Mouse (Mus musculus): ENCODE results near the gene Ccdc136. TPM values are rescaled to one million over a fixed set of nuclear protein-coding genes. Genes with fewer than 3 reads are reported as not detected.

Gene Ccdc136
- polyA plus RNA-seq, 1 experiment from 2014 or later, result 30.3 TPM

DNA sequence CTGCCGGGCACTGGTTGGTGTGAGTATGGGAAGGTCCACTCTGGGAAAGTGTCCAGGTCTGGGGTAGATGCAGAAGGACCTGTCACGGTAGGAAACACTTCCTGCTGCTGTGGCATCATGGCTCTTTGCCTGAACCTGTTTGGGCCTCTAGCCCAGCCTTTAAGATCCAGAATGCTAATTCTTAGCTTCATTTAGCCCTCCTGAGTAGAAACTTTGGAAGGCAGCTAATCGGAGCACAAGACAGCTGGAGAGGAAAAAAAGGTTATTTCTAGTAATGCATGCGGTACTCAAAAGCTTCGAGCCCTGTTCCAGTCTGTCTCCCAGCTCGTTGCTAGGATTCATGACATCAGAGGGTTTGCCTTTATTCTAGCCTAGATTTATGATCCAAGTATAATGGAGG lies 10.3 kb downstream of the Ccdc136 start:
- no peaks in the 10 kb centered on the region for H3K27me3 ChIP-seq (ENCODE audit: control insufficient read depth, insufficient read depth, low read length)
- 79% methylated on average over 6 of the region's 6 CpGs for WGBS
- H3K27ac ChIP-seq (ENCODE audit: low read depth, low read length), result no peak overlapping the region
- 0 out of 2 replicates have a peak, but pooled peaks cover 4% of the 10 kb centered on the region for H3K4me1 ChIP-seq (ENCODE audit: control insufficient read depth, insufficient read depth, low read length)
- no peak overlapping the region for H3K9ac ChIP-seq (ENCODE audit: low read depth, low read length)
- ATAC-seq (ENCODE audit: low FRiP score, low TSS enrichment), result no peak
- no peak overlapping the region for H3K4me3 ChIP-seq (ENCODE audit: low read length)
- peaks cover 14% of the 10 kb centered on the region for H3K36me3 ChIP-seq (ENCODE audit: control insufficient read depth, insufficient read depth, low read length)
- no peaks in the 10 kb centered on the region for H3K9me3 ChIP-seq (ENCODE audit: control insufficient read depth, low read length)
- no peak overlapping the region for H3K4me2 ChIP-seq (replicated peaks; ENCODE audit: low read depth, low read length)

GRCm38 (mm10) chr6:29415446-29415845 lies 19.3 kb downstream of the Ccdc136 start:
- H3K36me3 ChIP-seq (ENCODE audit: control insufficient read depth, insufficient read depth, low read length), result peaks cover 20% of the 10 kb centered on the region
- no peak overlapping the region for H3K4me2 ChIP-seq (replicated peaks; ENCODE audit: low read depth, low read length)
- no peak overlapping the region for H3K9ac ChIP-seq (ENCODE audit: low read depth, low read length)
- H3K27me3 ChIP-seq (ENCODE audit: control insufficient read depth, insufficient read depth, low read length), result no peaks in the 10 kb centered on the region
- no peak for ATAC-seq (ENCODE audit: low FRiP score, low TSS enrichment)
- WGBS, result 84% methylated on average over 9 of the region's 9 CpGs
- no peaks in the 10 kb centered on the region for H3K9me3 ChIP-seq (ENCODE audit: control insufficient read depth, low read length)
- H3K4me1 ChIP-seq (ENCODE audit: control insufficient read depth, insufficient read depth, low read length), result no peaks in the 10 kb centered on the region
- no peak overlapping the region for H3K27ac ChIP-seq (ENCODE audit: low read depth, low read length)
- H3K4me3 ChIP-seq (ENCODE audit: low read length), result no peak overlapping the region

GRCm38 (mm10) chr6:29420596-29420995 lies 24.5 kb downstream of the Ccdc136 start:
- Histone ChIP-seq H3K4me3 (ENCODE audit: low read length) (no peak overlapping the region), H3K27ac (ENCODE audit: low read depth, low read length) (no peak overlapping the region), H3K9ac (ENCODE audit: low read depth, low read length) (no peak overlapping the region), H3K4me2 (replicated peaks; ENCODE audit: low read depth, low read length) (no peak overlapping the region), H3K27me3 (ENCODE audit: control insufficient read depth, insufficient read depth, low read length) (no peaks in the 10 kb centered on the region), H3K4me1 (ENCODE audit: control insufficient read depth, insufficient read depth, low read length) (no peaks in the 10 kb centered on the region), H3K9me3 (ENCODE audit: control insufficient read depth, low read length) (no peaks in the 10 kb centered on the region), H3K36me3 (ENCODE audit: control insufficient read depth, insufficient read depth, low read length) (peaks cover 2% of the 10 kb centered on the region; the same call in 1 of the 2 replicates)
- WGBS, result 89% methylated on average over 2 of the region's 2 CpGs
- no peak for ATAC-seq (ENCODE audit: low FRiP score, low TSS enrichment)

DNA sequence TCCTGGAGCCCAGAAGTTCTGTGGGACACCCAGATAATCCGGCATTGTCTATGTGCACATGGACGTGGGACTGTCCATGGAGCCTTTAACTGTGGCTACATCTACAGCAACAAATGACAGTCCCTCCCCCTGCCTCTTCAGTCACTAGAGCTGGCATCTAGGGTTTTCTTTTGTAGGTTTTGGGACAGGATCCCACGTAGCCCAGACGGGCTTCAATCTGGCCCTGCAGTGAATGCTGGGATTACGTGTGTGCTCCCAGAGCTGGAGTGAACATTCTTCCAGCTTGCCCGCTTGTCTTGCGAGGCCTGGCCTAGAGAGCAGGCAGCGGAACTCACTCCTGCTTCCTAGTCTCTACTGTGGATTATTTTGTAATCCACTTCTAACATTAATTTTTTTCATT lies 29.0 kb downstream of the Ccdc136 start:
- Histone ChIP-seq H3K9ac (ENCODE audit: low read depth, low read length) (no peak overlapping the region), H3K36me3 (ENCODE audit: control insufficient read depth, insufficient read depth, low read length) (no peaks in the 10 kb centered on the region), H3K4me1 (ENCODE audit: control insufficient read depth, insufficient read depth, low read length) (no peaks in the 10 kb centered on the region), H3K4me3 (ENCODE audit: low read length) (no peak overlapping the region), H3K27me3 (ENCODE audit: control insufficient read depth, insufficient read depth, low read length) (no peaks in the 10 kb centered on the region), H3K9me3 (ENCODE audit: control insufficient read depth, low read length) (no peaks in the 10 kb centered on the region), H3K4me2 (replicated peaks; ENCODE audit: low read depth, low read length) (no peak overlapping the region), H3K27ac (ENCODE audit: low read depth, low read length) (no peak overlapping the region)
- no peak for ATAC-seq (ENCODE audit: low FRiP score, low TSS enrichment)
- 90% methylated on average over 8 of the region's 8 CpGs for WGBS

GRCm38 (mm10) chr6:29426331-29426730 lies 30.2 kb downstream of the Ccdc136 start:
- Histone ChIP-seq H3K4me2 (replicated peaks; ENCODE audit: low read depth, low read length) (no peak overlapping the region), H3K36me3 (ENCODE audit: control insufficient read depth, insufficient read depth, low read length) (no peaks in the 10 kb centered on the region), H3K27ac (ENCODE audit: low read depth, low read length) (no peak overlapping the region), H3K9me3 (ENCODE audit: control insufficient read depth, low read length) (no peaks in the 10 kb centered on the region), H3K4me3 (ENCODE audit: low read length) (no peak overlapping the region), H3K4me1 (ENCODE audit: control insufficient read depth, insufficient read depth, low read length) (no peaks in the 10 kb centered on the region), H3K27me3 (ENCODE audit: control insufficient read depth, insufficient read depth, low read length) (no peaks in the 10 kb centered on the region), H3K9ac (ENCODE audit: low read depth, low read length) (no peak overlapping the region)
- WGBS, result 61% methylated on average over 6 of the region's 6 CpGs
- no peak for ATAC-seq (ENCODE audit: low FRiP score, low TSS enrichment)

DNA sequence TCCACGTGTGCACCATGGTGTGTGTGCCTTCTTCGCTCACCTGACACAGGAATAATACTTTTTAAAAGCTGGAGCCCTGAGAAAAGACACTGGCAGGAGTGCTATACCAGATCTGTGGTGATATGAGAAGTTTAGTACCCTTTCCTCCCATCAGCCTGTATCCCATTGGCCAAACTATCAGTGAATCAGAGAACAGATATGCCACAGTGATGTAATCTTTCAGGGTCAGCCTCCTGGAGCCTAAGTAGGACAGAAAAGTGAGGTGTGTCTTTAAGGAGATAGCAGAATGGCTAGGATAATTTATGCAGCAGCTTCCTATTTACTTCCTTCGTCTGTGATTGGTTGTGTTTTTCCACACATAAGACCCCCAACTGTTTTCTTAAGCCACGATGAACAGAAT lies 32.1 kb downstream of the Ccdc136 start:
- no peak overlapping the region for H3K4me3 ChIP-seq (ENCODE audit: low read length)
- no peak overlapping the region for H3K27ac ChIP-seq (ENCODE audit: low read depth, low read length)
- no peak for ATAC-seq (ENCODE audit: low FRiP score, low TSS enrichment)
- no peaks in the 10 kb centered on the region for H3K36me3 ChIP-seq (ENCODE audit: control insufficient read depth, insufficient read depth, low read length)
- WGBS, result 65% methylated on average over 4 of the region's 4 CpGs
- 0 out of 2 replicates have a peak, but pooled peaks cover 3% of the 10 kb centered on the region for H3K4me1 ChIP-seq (ENCODE audit: control insufficient read depth, insufficient read depth, low read length)
- peaks cover 4% of the 10 kb centered on the region; the same call in 1 of the 2 replicates for H3K27me3 ChIP-seq (ENCODE audit: control insufficient read depth, insufficient read depth, low read length)
- H3K9ac ChIP-seq (ENCODE audit: low read depth, low read length), result no peak overlapping the region
- no peaks in the 10 kb centered on the region for H3K9me3 ChIP-seq (ENCODE audit: control insufficient read depth, low read length)
- H3K4me2 ChIP-seq (replicated peaks; ENCODE audit: low read depth, low read length), result no peak overlapping the region

- no peaks in the 10 kb centered on the region for H3K36me3 ChIP-seq (ENCODE audit: control insufficient read depth, insufficient read depth, low read length)
- H3K9me3 ChIP-seq (ENCODE audit: control insufficient read depth, low read length), result no peaks in the 10 kb centered on the region
- peaks cover 21% of the 10 kb centered on the region for H3K4me1 ChIP-seq (ENCODE audit: control insufficient read depth, insufficient read depth, low read length)
- ATAC-seq (ENCODE audit: low FRiP score, low TSS enrichment), result no peak
- no peak overlapping the region for H3K4me2 ChIP-seq (replicated peaks; ENCODE audit: low read depth, low read length)
- 40% methylated on average over 15 of the region's 15 CpGs for WGBS
- no peak overlapping the region for H3K9ac ChIP-seq (ENCODE audit: low read depth, low read length)
- H3K27me3 ChIP-seq (ENCODE audit: control insufficient read depth, insufficient read depth, low read length), result peaks cover 4% of the 10 kb centered on the region
- no peak overlapping the region for H3K4me3 ChIP-seq (ENCODE audit: low read length)
- H3K27ac ChIP-seq (ENCODE audit: low read depth, low read length), result no peak overlapping the region
Observed at GRCm38 (mm10) chr6:29430681-29431420, 34.7 kb downstream of the Ccdc136 start.

DNA sequence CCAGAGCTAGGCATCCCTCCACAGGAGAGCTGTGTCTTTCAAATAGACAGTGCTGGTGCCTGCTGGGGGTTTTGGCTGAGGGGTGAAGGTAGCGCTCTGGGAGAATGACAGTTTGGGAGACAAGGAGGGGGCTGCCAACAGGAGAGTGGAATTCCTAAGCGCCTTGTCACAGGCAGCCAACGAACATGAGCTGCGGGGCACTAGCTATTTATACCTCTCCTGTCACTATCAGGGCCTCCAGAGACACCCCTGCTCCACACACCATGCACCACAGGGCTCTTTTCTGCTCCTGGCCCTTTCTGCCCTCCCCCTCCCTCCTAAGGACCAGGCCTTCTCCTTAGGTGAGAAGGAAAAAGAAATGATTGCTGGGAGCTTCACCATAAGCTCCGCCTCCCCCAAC lies 35.4 kb downstream of the Ccdc136 start:
- Histone ChIP-seq H3K9me3 (ENCODE audit: control insufficient read depth, low read length) (no peaks in the 10 kb centered on the region), H3K36me3 (ENCODE audit: control insufficient read depth, insufficient read depth, low read length) (no peaks in the 10 kb centered on the region), H3K4me2 (replicated peaks; ENCODE audit: low read depth, low read length) (no peak overlapping the region), H3K9ac (ENCODE audit: low read depth, low read length) (no peak overlapping the region), H3K4me1 (ENCODE audit: control insufficient read depth, insufficient read depth, low read length) (peaks cover 28% of the 10 kb centered on the region), H3K27me3 (ENCODE audit: control insufficient read depth, insufficient read depth, low read length) (peaks cover 4% of the 10 kb centered on the region), H3K4me3 (ENCODE audit: low read length) (no peak overlapping the region), H3K27ac (ENCODE audit: low read depth, low read length) (no peak overlapping the region)
- 31% methylated on average over 5 of the region's 5 CpGs for WGBS
- no peak for ATAC-seq (ENCODE audit: low FRiP score, low TSS enrichment)

DNA sequence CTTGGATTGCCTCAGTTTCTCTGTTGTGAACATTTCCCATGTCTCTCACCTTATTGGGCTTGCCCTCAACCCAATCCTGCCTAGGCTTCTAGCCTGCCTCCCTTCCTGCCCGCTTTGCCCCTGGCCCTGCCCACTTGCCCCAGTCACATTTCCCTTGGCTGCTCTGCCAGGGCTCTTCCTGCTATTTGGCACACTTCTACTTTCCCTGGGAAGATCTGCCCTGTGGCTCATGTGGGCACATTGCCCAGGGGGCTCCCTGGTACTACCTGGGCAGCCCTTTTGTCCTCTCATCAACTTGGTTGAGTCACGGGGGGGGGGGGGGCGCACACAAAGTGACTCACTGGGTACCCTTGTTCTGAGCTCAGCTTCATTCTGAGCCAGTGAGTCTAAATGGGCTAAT lies 36.0 kb downstream of the Ccdc136 start:
- Histone ChIP-seq H3K27me3 (ENCODE audit: control insufficient read depth, insufficient read depth, low read length) (peaks cover 4% of the 10 kb centered on the region), H3K36me3 (ENCODE audit: control insufficient read depth, insufficient read depth, low read length) (no peaks in the 10 kb centered on the region), H3K4me2 (replicated peaks; ENCODE audit: low read depth, low read length) (no peak overlapping the region), H3K9ac (ENCODE audit: low read depth, low read length) (no peak overlapping the region), H3K27ac (ENCODE audit: low read depth, low read length) (no peak overlapping the region), H3K9me3 (ENCODE audit: control insufficient read depth, low read length) (no peaks in the 10 kb centered on the region), H3K4me3 (ENCODE audit: low read length) (no peak overlapping the region), H3K4me1 (ENCODE audit: control insufficient read depth, insufficient read depth, low read length) (peaks cover 32% of the 10 kb centered on the region)
- ATAC-seq (ENCODE audit: low FRiP score, low TSS enrichment), result no peak
- 61% methylated on average over 3 of the region's 3 CpGs for WGBS

Measured in kidney, embryonic 14.5 days (tissue).